Mouse (Mus musculus): ENCODE measurements around the gene Garnl3. TPM values are rescaled to one million over a fixed set of nuclear protein-coding genes. Genes with fewer than 3 reads are reported as not detected.

Gene Garnl3
- polyA plus RNA-seq, 1 experiment from 2014 or later: 0.40 TPM

GRCm38 (mm10) chr2:32982700-32983099 lies 148.8 kb downstream of the Garnl3 start:
- 3% methylated on average over 4 of the region's 4 CpGs for WGBS (ENCODE audit: insufficient replicate concordance)
- H3K36me3 ChIP-seq (replicated peaks; ENCODE audit: insufficient read depth, low read length): no peaks in the 10 kb centered on the region
- DNase-seq (no peak), ATAC-seq (no peak)
- no peak for TF ChIP-seq EP300 (IDR thresholded peaks at IDR 0.05; ENCODE audit: low read depth)
- TF ChIP-seq CTCF (IDR thresholded peaks at IDR 0.05; ENCODE audit: low read depth): no peak
- H3K4me3 ChIP-seq (ENCODE audit: low read depth, low read length): peak overlapping the region; percentile 76
- H3K9me3 ChIP-seq (ENCODE audit: low read length): no peaks in the 10 kb centered on the region
- H3K27ac ChIP-seq (ENCODE audit: low read depth): no peak overlapping the region
- H3K4me2 ChIP-seq (ENCODE audit: low read depth, low read length): peak overlapping the region; percentile 100
- H3K27me3 ChIP-seq (ENCODE audit: insufficient read depth, low read length): no peaks in the 10 kb centered on the region
- 0 out of 2 replicates have a peak overlapping the region, but pooled peaks have one; percentile 3 for H3K9ac ChIP-seq (replicated peaks)
- H3K4me1 ChIP-seq (ENCODE audit: insufficient read depth): peaks cover 24% of the 10 kb centered on the region

- Histone ChIP-seq H3K9ac (replicated peaks) (peak within 1 kb of the TSS; percentile 87), H3K27me3 (ENCODE audit: insufficient read depth, low read length) (no peaks in the 10 kb centered on the region), H3K4me2 (ENCODE audit: low read depth, low read length) (peak within 1 kb of the TSS; percentile 100), H3K36me3 (replicated peaks; ENCODE audit: insufficient read depth, low read length) (no peaks in the 10 kb centered on the region), H3K4me3 (ENCODE audit: low read depth, low read length) (peak within 1 kb of the TSS; percentile 76), H3K27ac (ENCODE audit: low read depth) (peak within 1 kb of the TSS; percentile 44; the same call in 1 of the 2 replicates), H3K9me3 (ENCODE audit: low read length) (no peaks in the 10 kb centered on the region), H3K4me1 (ENCODE audit: insufficient read depth) (peaks cover 24% of the 10 kb centered on the region)
- DNase-seq (peak; percentile 88), ATAC-seq (peak; percentile 98)
- TF ChIP-seq CTCF (IDR thresholded peaks at IDR 0.05; ENCODE audit: low read depth) (no peak), EP300 (IDR thresholded peaks at IDR 0.05; ENCODE audit: low read depth) (no peak)
- WGBS (ENCODE audit: insufficient replicate concordance): under 1% methylated on average over 50 of the region's 50 CpGs
Measured at GRCm38 (mm10) chr2:32981725-32982271, 149.7 kb downstream of the Garnl3 start, which contains the start of gene Slc2a8. Gene Slc2a8 (minus strand): TSS chr2:32982083.

GRCm38 (mm10) chr2:32981281-32981680 lies 150.2 kb downstream of the Garnl3 start:
- 4% methylated on average over 23 of the region's 23 CpGs for WGBS (ENCODE audit: insufficient replicate concordance)
- H3K4me2 ChIP-seq (ENCODE audit: low read depth, low read length): peak overlapping the region; percentile 100
- peak overlapping the region; percentile 87 for H3K9ac ChIP-seq (replicated peaks)
- DNase-seq (peak; percentile 48), ATAC-seq (peak; percentile 22; the same call in 1 of the 2 replicates)
- no peaks in the 10 kb centered on the region for H3K9me3 ChIP-seq (ENCODE audit: low read length)
- TF ChIP-seq CTCF (IDR thresholded peaks at IDR 0.05; ENCODE audit: low read depth) (no peak), EP300 (IDR thresholded peaks at IDR 0.05; ENCODE audit: low read depth) (no peak)
- peak overlapping the region; percentile 76 for H3K4me3 ChIP-seq (ENCODE audit: low read depth, low read length)
- 0 out of 2 replicates have a peak overlapping the region, but pooled peaks have one; percentile 44 for H3K27ac ChIP-seq (ENCODE audit: low read depth)
- H3K27me3 ChIP-seq (ENCODE audit: insufficient read depth, low read length): no peaks in the 10 kb centered on the region
- H3K36me3 ChIP-seq (replicated peaks; ENCODE audit: insufficient read depth, low read length): no peaks in the 10 kb centered on the region
- H3K4me1 ChIP-seq (ENCODE audit: insufficient read depth): peaks cover 24% of the 10 kb centered on the region

- no peak overlapping the region for H3K27ac ChIP-seq (ENCODE audit: low read depth)
- no peak for ATAC-seq
- no peaks in the 10 kb centered on the region for H3K36me3 ChIP-seq (replicated peaks; ENCODE audit: insufficient read depth, low read length)
- H3K4me1 ChIP-seq (ENCODE audit: insufficient read depth): peaks cover 24% of the 10 kb centered on the region
- H3K4me3 ChIP-seq (ENCODE audit: low read depth, low read length): no peak overlapping the region
- H3K9ac ChIP-seq (replicated peaks): no peak overlapping the region
- 85% methylated on average over 7 of the region's 7 CpGs for WGBS (ENCODE audit: insufficient replicate concordance)
- no peak for DNase-seq
- no peaks in the 10 kb centered on the region for H3K27me3 ChIP-seq (ENCODE audit: insufficient read depth, low read length)
- H3K9me3 ChIP-seq (ENCODE audit: low read length): no peaks in the 10 kb centered on the region
- TF ChIP-seq CTCF (IDR thresholded peaks at IDR 0.05; ENCODE audit: low read depth): no peak
- TF ChIP-seq EP300 (IDR thresholded peaks at IDR 0.05; ENCODE audit: low read depth): no peak
- H3K4me2 ChIP-seq (ENCODE audit: low read depth, low read length): no peak overlapping the region
Measured at GRCm38 (mm10) chr2:32979675-32980074, 151.8 kb downstream of the Garnl3 start.

GRCm38 (mm10) chr2:32978675-32979074 lies 152.8 kb downstream of the Garnl3 start:
- ATAC-seq: no peak
- TF ChIP-seq EP300 (IDR thresholded peaks at IDR 0.05; ENCODE audit: low read depth) (no peak), CTCF (IDR thresholded peaks at IDR 0.05; ENCODE audit: low read depth) (no peak)
- H3K4me1 ChIP-seq (ENCODE audit: insufficient read depth): peaks cover 22% of the 10 kb centered on the region
- H3K27ac ChIP-seq (ENCODE audit: low read depth): no peak overlapping the region
- no peaks in the 10 kb centered on the region for H3K9me3 ChIP-seq (ENCODE audit: low read length)
- H3K36me3 ChIP-seq (replicated peaks; ENCODE audit: insufficient read depth, low read length): peaks cover 4% of the 10 kb centered on the region; the same call in 1 of the 2 replicates
- 58% methylated on average over 3 of the region's 3 CpGs for WGBS (ENCODE audit: insufficient replicate concordance)
- H3K4me3 ChIP-seq (ENCODE audit: low read depth, low read length): no peak overlapping the region
- DNase-seq: no peak
- no peak overlapping the region for H3K4me2 ChIP-seq (ENCODE audit: low read depth, low read length)
- no peaks in the 10 kb centered on the region for H3K27me3 ChIP-seq (ENCODE audit: insufficient read depth, low read length)
- no peak overlapping the region for H3K9ac ChIP-seq (replicated peaks)

GRCm38 (mm10) chr2:32977114-32977513 lies 154.3 kb downstream of the Garnl3 start:
- Histone ChIP-seq H3K4me2 (ENCODE audit: low read depth, low read length) (no peak overlapping the region), H3K4me1 (ENCODE audit: insufficient read depth) (peaks cover 16% of the 10 kb centered on the region), H3K36me3 (replicated peaks; ENCODE audit: insufficient read depth, low read length) (peaks cover 10% of the 10 kb centered on the region; the same call in 1 of the 2 replicates), H3K9me3 (ENCODE audit: low read length) (no peaks in the 10 kb centered on the region), H3K9ac (replicated peaks) (no peak overlapping the region), H3K4me3 (ENCODE audit: low read depth, low read length) (no peak overlapping the region), H3K27ac (ENCODE audit: low read depth) (no peak overlapping the region), H3K27me3 (ENCODE audit: insufficient read depth, low read length) (no peaks in the 10 kb centered on the region)
- DNase-seq (no peak), ATAC-seq (no peak)
- no peak for TF ChIP-seq EP300 (IDR thresholded peaks at IDR 0.05; ENCODE audit: low read depth)
- TF ChIP-seq CTCF (IDR thresholded peaks at IDR 0.05; ENCODE audit: low read depth): no peak
- WGBS (ENCODE audit: insufficient replicate concordance): 81% methylated on average over 5 of the region's 5 CpGs

Measured in liver, postnatal 0 days (tissue).